Mouse (Mus musculus): ENCODE data around the gene Lonp1. TPM values are rescaled to one million over a fixed set of nuclear protein-coding genes. Genes with fewer than 3 reads are reported as not detected.
"Not testable (repeated sequence)": the region's sequence is repeated elsewhere in the genome, so short reads cannot be mapped to it uniquely, and the experiment has no call there.

Gene Lonp1
- polyA plus RNA-seq, 1 experiment: 278 TPM

GRCm38 (mm10) chr17:56643237-56643636 lies 16.6 kb upstream of the Lonp1 start:
- Histone ChIP-seq H3K4me3 (no peak overlapping the region), H3K36me3 (ENCODE audit: control insufficient read depth, insufficient read depth) (no peaks in the 10 kb centered on the region), H3ac (ENCODE audit: control insufficient read depth, insufficient read length) (no peak overlapping the region), H3K79me2 (ENCODE audit: control insufficient read depth, insufficient read depth) (no peaks in the 10 kb centered on the region), H3K4me2 (ENCODE audit: low read depth) (no peak overlapping the region), H3K27me3 (ENCODE audit: control insufficient read depth, insufficient read depth, insufficient read length) (peaks cover 11% of the 10 kb centered on the region)
- no peak for TF ChIP-seq E2F4 (IDR thresholded peaks at IDR 0.05; ENCODE audit: insufficient read depth)
- no peak for TF ChIP-seq TCF3 (IDR thresholded peaks at IDR 0.05; ENCODE audit: insufficient read length, low read depth)
- no peak for TF ChIP-seq TCF12 (IDR thresholded peaks at IDR 0.05; ENCODE audit: insufficient read depth, poor library complexity, severe bottlenecking)
- TF ChIP-seq CEBPB (IDR thresholded peaks at IDR 0.05; ENCODE audit: insufficient read depth, poor library complexity, severe bottlenecking): no peak
- TF ChIP-seq REST (IDR thresholded peaks at IDR 0.05; ENCODE audit: insufficient read depth, insufficient read length): no peak
- no peak for TF ChIP-seq POLR2AphosphoS2 (IDR thresholded peaks at IDR 0.05; ENCODE audit: insufficient read length, low read depth)
- no peak for TF ChIP-seq USF1 (IDR thresholded peaks at IDR 0.05; ENCODE audit: low read depth)
- TF ChIP-seq POLR2A (IDR thresholded peaks at IDR 0.05; ENCODE audit: insufficient read length, low read depth): no peak
- no peak for TF ChIP-seq MAX (IDR thresholded peaks at IDR 0.05; ENCODE audit: low read depth)
- no peak for TF ChIP-seq MYOG (IDR thresholded peaks at IDR 0.05; ENCODE audit: control insufficient read depth in 1 of 3, insufficient read depth in 1 of 3, insufficient read length in 2 of 3, low read depth in 2 of 3)
- no peak for TF ChIP-seq MYOD1 (IDR thresholded peaks at IDR 0.05; ENCODE audit: control insufficient read depth in 1 of 3, insufficient read length in 2 of 3, low read depth in 2 of 3)
- TF ChIP-seq SRF (IDR thresholded peaks at IDR 0.05; ENCODE audit: control insufficient read depth, insufficient read length, low read depth): no peak

GRCm38 (mm10) chr17:56634023-56634422 lies 7.3 kb upstream of the Lonp1 start:
- no peak for TF ChIP-seq MAX (IDR thresholded peaks at IDR 0.05; ENCODE audit: low read depth)
- H3K79me2 ChIP-seq (ENCODE audit: control insufficient read depth, insufficient read depth): no peaks in the 10 kb centered on the region
- H3K27me3 ChIP-seq (ENCODE audit: control insufficient read depth, insufficient read depth, insufficient read length): peaks cover 24% of the 10 kb centered on the region
- no peak overlapping the region for H3K4me3 ChIP-seq
- no peak overlapping the region for H3ac ChIP-seq (ENCODE audit: control insufficient read depth, insufficient read length)
- no peaks in the 10 kb centered on the region for H3K36me3 ChIP-seq (ENCODE audit: control insufficient read depth, insufficient read depth)
- H3K4me2 ChIP-seq (ENCODE audit: low read depth): no peak overlapping the region

DNA sequence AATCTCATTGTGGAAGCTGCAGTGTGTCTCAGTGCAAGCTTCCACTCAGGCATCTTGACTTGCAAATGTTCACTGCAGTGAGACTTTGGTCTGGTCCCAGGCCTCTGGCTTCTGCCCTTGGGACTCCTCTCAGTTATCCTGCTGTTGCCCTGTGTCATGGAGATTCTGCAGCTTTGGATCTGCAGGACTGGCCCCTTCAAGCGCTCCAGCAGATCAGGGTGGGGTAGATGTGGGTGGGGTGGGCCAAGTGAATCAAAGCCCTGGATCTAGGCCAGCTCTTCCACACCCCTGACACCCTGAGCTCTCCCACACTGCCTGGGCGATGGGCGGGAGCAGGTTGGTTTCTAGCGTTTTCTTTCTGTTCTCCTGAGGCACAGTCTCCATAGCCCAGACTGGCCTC lies 5.1 kb upstream of the Lonp1 start:
- Histone ChIP-seq H3K4me2 (ENCODE audit: low read depth) (no peak overlapping the region), H3K36me3 (ENCODE audit: control insufficient read depth, insufficient read depth) (no peaks in the 10 kb centered on the region), H3ac (ENCODE audit: control insufficient read depth, insufficient read length) (no peak overlapping the region), H3K4me3 (no peak overlapping the region), H3K79me2 (ENCODE audit: control insufficient read depth, insufficient read depth) (no peaks in the 10 kb centered on the region), H3K27me3 (ENCODE audit: control insufficient read depth, insufficient read depth, insufficient read length) (peaks cover 20% of the 10 kb centered on the region)
- TF ChIP-seq MAX (IDR thresholded peaks at IDR 0.05; ENCODE audit: low read depth): no peak
- no peak for TF ChIP-seq USF1 (IDR thresholded peaks at IDR 0.05; ENCODE audit: low read depth)
- no peak for TF ChIP-seq MYOD1 (IDR thresholded peaks at IDR 0.05; ENCODE audit: control insufficient read depth in 1 of 3, insufficient read length in 2 of 3, low read depth in 2 of 3)
- TF ChIP-seq CEBPB (IDR thresholded peaks at IDR 0.05; ENCODE audit: insufficient read depth, poor library complexity, severe bottlenecking): no peak

GRCm38 (mm10) chr17:56629800-56630781 lies 3.4 kb upstream of the Lonp1 start:
- Histone ChIP-seq H3K27me3 (ENCODE audit: control insufficient read depth, insufficient read depth, insufficient read length) (peaks cover 19% of the 10 kb centered on the region), H3K79me2 (ENCODE audit: control insufficient read depth, insufficient read depth) (peaks cover 10% of the 10 kb centered on the region)
- not testable (repeated sequence) for H3K4me3 ChIP-seq; H3ac ChIP-seq (ENCODE audit: control insufficient read depth, insufficient read length); H3K36me3 ChIP-seq (ENCODE audit: control insufficient read depth, insufficient read depth); H3K4me2 ChIP-seq (ENCODE audit: low read depth)

DNA sequence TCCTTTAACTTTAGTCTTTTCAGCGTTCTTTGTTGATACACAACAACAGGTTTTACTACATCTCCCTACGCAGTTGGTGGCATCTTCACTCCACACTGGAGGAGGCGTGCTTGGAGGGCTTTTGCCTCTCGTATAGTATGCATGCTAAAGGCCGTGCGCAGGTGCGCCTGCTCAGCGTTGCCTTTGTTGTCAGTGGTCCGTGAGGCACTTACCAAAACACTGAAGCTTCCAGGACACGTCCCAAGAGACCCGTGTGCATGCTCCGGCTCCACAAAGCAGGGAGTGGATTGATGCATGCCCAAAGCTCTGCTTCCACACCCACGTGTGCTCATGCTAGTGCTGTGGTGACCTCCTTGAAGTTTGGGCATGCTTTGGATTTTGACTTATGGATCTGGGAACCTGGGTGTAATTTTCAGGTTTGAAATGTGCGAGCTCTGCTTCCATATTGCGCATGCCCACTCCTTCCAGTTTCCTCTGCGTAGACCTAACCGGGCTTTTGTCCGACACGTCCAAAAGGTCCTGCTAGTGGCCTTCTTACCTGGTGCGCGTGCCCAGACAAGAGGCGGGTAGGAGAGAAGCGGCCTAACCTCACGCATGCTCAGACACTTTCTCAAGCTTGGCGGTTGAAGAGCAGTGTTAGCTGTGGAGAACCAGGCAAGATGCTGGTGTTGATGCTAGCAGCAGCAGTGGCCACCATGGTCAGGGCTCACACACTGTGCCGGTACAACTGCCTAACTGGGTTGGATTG lies 1.0 kb upstream of the Lonp1 start, which contains the start of gene Catsperd:
Gene Catsperd (plus strand): TSS at position 614 of the 748 bp plus-strand sequence.
- H3K4me2 ChIP-seq (ENCODE audit: low read depth): peak within 1 kb of the TSS; percentile 94
- H3ac ChIP-seq (ENCODE audit: control insufficient read depth, insufficient read length): peak within 1 kb of the TSS; percentile 94
- H3K27me3 ChIP-seq (ENCODE audit: control insufficient read depth, insufficient read depth, insufficient read length): peaks cover 9% of the 10 kb centered on the region
- TF ChIP-seq MAX (IDR thresholded peaks at IDR 0.05; ENCODE audit: low read depth): no peak
- no peak for TF ChIP-seq REST (IDR thresholded peaks at IDR 0.05; ENCODE audit: insufficient read depth, insufficient read length)
- TF ChIP-seq TCF3 (IDR thresholded peaks at IDR 0.05; ENCODE audit: insufficient read length, low read depth): no peak
- no peak for TF ChIP-seq POLR2A (IDR thresholded peaks at IDR 0.05; ENCODE audit: insufficient read length, low read depth)
- H3K4me3 ChIP-seq: peak within 1 kb of the TSS; percentile 93
- H3K79me2 ChIP-seq (ENCODE audit: control insufficient read depth, insufficient read depth): peaks cover 34% of the 10 kb centered on the region
- H3K36me3 ChIP-seq (ENCODE audit: control insufficient read depth, insufficient read depth): peaks cover 27% of the 10 kb centered on the region
